Mouse (Mus musculus): ENCODE results near the gene Hgd. TPM values are rescaled to one million over a fixed set of nuclear protein-coding genes. Genes with fewer than 3 reads are reported as not detected.
"Not testable (repeated sequence)": the region's sequence is repeated elsewhere in the genome, so short reads cannot be mapped to it uniquely, and the experiment has no call there.

Hgd gene
- total RNA-seq, 2 experiments from 2014 or later = not detected

GRCm38 (mm10) chr16:37626388-37626949 lies 46.5 kb downstream of the Hgd start:
- ATAC-seq (replicated peaks; ENCODE audit: poor library complexity) = no peak

- ATAC-seq (replicated peaks; ENCODE audit: poor library complexity) = no peak
These were observed 48.4 kb downstream of the Hgd start for GRCm38 (mm10) chr16:37628336-37628735.

GRCm38 (mm10) chr16:37629011-37629410 lies 49.1 kb downstream of the Hgd start:
- ATAC-seq (replicated peaks; ENCODE audit: poor library complexity) = no peak

GRCm38 (mm10) chr16:37634578-37634977 lies 54.6 kb downstream of the Hgd start:
- ATAC-seq (replicated peaks; ENCODE audit: poor library complexity) = no peak

GRCm38 (mm10) chr16:37635095-37635494 lies 55.1 kb downstream of the Hgd start:
- ATAC-seq (replicated peaks; ENCODE audit: poor library complexity) = no peak

- 0 out of 2 replicates have a peak, but pooled peaks have one; percentile 26 for ATAC-seq (replicated peaks; ENCODE audit: poor library complexity)
These were observed 56.2 kb downstream of the Hgd start for GRCm38 (mm10) chr16:37636107-37636506.

GRCm38 (mm10) chr16:37637802-37638201 lies 57.8 kb downstream of the Hgd start:
- no peak for ATAC-seq (replicated peaks; ENCODE audit: poor library complexity)

- ATAC-seq (replicated peaks; ENCODE audit: poor library complexity) = not testable (repeated sequence)
These were observed 60.6 kb downstream of the Hgd start for GRCm38 (mm10) chr16:37640522-37640921.

GRCm38 (mm10) chr16:37644486-37644885 lies 64.5 kb downstream of the Hgd start:
- no peak for ATAC-seq (replicated peaks; ENCODE audit: poor library complexity)

- ATAC-seq (replicated peaks; ENCODE audit: poor library complexity) = no peak
These were observed 65.3 kb downstream of the Hgd start for GRCm38 (mm10) chr16:37645211-37645610.

GRCm38 (mm10) chr16:37645799-37646198 lies 65.8 kb downstream of the Hgd start:
- no peak for ATAC-seq (replicated peaks; ENCODE audit: poor library complexity)

GRCm38 (mm10) chr16:37647067-37647466 lies 67.1 kb downstream of the Hgd start:
- no peak for ATAC-seq (replicated peaks; ENCODE audit: poor library complexity)

GRCm38 (mm10) chr16:37647936-37648335 lies 68.0 kb downstream of the Hgd start:
- ATAC-seq (replicated peaks; ENCODE audit: poor library complexity) = no peak

GRCm38 (mm10) chr16:37649068-37649467 lies 69.1 kb downstream of the Hgd start:
- ATAC-seq (replicated peaks; ENCODE audit: poor library complexity) = no peak

- ATAC-seq (replicated peaks; ENCODE audit: poor library complexity) = no peak
These were observed 71.5 kb downstream of the Hgd start for GRCm38 (mm10) chr16:37651467-37651866.

GRCm38 (mm10) chr16:37652654-37653053 lies 72.7 kb downstream of the Hgd start:
- ATAC-seq (replicated peaks; ENCODE audit: poor library complexity) = no peak

GRCm38 (mm10) chr16:37653058-37653457 lies 73.1 kb downstream of the Hgd start:
- ATAC-seq (replicated peaks; ENCODE audit: poor library complexity) = no peak

GRCm38 (mm10) chr16:37653731-37654657 lies 74.0 kb downstream of the Hgd start, which contains the start of gene Ndufb4:
Gene Ndufb4 (minus strand): TSS chr16:37654453.
- peak; percentile 94 for ATAC-seq (replicated peaks; ENCODE audit: poor library complexity)

GRCm38 (mm10) chr16:37654831-37655455 lies 75.0 kb downstream of the Hgd start:
- no peak for ATAC-seq (replicated peaks; ENCODE audit: poor library complexity)

GRCm38 (mm10) chr16:37655756-37656347 lies 75.9 kb downstream of the Hgd start:
- no peak for ATAC-seq (replicated peaks; ENCODE audit: poor library complexity)

- ATAC-seq (replicated peaks; ENCODE audit: poor library complexity) = no peak
These were observed 76.8 kb downstream of the Hgd start for GRCm38 (mm10) chr16:37656796-37657195.

Data from megakaryocyte progenitor cell, adult 5-6 weeks (primary cell).